Mouse (Mus musculus) R1 (cell line): Measurements from ENCODE around the gene Taf4.
A peak's percentile ranks its signal among the peaks of the same experiment; 100 is the strongest.

ENCODE experiments used
- DNase-seq: peaks from one replicate; pipeline ENCODE4 v3.0.0-alpha.2; 2018; ENCODE audit warnings: low read depth, low spot score

Gene Taf4

DNA sequence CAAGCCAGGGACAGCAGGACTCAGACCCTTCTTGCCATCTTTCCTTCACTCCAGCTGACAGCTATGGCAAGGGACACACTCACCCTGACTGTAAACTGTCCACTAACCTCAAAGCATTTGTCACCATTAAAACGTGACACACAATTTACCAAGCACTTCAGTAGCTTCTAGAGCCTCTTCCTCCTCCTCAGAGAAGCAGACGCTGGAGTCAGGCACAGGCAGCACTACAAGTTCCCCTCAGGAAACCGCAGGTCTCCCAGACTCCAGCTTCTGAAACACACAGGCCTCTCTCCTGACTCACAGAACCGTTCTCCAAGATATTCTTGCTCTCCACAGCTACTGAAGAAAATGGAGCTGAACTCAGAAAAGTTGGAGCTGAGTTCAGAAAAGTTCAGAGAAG lies 39.4 kb downstream of the Taf4 start:
- DNase-seq = no peak

DNA sequence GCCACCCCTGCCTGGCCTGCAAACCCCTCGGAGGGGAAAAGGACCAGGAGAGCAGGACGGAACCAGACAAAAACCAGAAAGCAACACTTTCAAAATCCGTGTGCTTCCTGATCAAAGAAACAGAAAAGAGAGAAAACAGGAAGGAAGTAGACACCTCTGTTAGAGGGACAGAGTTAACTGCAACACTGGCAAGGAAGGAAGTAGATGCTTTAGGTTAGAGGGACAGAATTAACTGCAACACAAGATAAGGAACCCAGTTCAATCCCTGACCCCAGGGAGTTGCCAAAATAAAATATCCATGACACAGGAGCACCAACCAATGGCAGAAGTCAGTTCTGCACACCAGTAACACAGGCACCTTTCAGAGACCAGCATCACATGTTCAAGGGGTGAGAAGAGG lies 42.3 kb downstream of the Taf4 start:
- peak; percentile 23 for DNase-seq

DNA sequence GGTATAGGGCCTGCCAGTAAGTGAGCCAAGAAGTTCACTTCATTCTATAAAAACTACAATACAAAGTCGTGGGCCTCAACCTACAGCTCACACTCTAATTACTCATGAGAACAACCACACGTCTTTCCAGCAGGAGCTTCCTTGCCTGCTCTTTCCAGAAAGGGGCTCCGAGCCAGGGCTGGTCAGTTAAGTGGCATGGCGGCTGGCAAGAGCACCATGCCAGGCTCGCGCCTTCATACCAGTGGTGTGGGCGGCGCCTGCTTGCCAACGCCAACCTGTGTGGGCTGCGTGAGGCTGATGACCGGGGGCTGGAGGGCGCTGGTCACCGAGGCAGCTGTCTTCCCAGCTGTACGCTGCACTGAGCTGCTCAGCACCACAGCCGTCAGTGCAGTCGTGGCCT lies 44.7 kb downstream of the Taf4 start:
- DNase-seq = no peak

DNA sequence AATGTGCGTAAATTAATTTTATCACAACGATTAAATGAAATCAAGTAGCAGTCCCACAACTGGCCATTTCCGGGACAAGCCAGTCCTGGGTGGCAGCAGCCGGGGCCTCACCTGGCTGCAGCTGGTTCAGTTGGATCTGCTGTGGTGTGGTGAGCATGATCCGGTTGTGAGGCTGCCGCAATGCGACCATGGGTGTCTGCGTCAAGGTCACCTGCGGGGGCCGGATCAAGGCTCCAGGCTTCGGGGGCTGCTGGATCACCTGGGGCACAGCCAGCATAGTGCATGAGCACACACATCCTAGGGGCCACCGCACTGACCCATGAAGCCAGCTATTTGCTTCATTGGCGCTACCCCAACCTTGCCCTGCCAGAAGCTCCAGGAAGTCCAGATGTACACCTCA lies 47.3 kb downstream of the Taf4 start:
- DNase-seq = no peak

DNA sequence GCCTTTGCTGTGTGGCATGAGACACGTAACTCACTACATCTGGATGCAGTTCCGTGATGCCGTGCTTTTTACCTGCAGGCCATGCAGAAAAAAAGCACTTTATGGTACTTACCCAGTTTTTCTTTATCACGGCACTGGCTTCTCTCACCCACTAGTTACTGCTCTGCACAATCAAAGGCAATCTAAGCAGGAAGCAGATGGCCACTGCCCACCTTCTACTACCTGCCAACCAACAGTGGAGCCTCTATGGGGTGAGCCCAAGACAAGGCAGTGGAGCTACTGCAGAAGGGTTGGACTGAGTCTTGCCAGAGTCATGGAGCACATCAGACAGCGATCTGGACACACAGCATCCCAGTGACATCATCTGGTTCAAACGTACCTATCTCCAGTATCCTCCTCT lies 52.4 kb downstream of the Taf4 start:
- no peak for DNase-seq

DNA sequence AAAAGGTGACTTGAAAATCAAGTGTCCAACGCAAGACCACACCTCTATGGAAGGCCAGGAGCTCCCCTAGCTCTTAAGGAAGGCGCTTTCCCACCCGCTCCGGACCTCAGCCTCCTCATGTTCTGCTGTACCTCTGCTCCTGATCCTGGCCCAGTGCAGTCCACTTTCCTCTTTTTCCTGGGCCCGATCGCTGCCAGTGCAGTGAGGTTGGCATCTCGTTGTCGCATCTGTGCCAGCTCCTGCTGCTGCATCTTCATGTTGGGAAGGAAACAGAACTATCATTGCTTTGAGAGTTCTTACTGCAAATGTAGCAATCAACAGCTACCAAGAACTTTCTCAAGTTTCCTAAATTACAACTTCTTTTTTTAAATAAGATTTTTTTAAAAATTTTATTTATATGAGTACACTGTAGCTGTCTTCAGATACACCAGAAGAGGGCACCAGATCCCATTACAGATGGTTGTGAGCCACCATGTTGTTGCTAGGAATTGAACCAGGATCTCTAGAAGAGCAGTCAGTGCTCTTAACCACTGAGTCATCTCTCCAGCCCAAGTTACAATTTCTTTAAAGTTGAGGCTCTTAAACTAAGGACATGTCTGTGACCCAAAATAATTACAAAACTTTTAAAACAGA lies 55.3 kb downstream of the Taf4 start:
- no peak for DNase-seq

DNA sequence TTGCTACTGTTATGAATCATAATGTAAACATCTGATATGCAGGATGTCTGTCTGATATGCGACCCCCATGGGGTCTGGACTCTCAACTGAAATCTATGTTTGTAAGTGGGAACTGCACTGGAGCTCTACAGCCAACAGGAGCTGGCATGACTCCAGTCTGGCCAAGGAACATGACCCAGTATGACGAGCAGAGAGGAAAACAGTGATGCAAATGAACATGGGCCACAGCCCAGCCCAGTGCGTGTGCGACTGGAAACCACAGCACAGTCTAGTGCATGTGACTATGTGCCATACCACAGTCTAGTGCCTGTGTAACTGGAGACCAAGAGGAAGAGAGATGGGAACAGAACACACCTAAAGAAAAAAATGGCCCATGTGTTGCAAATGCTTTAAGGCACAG lies 56.4 kb downstream of the Taf4 start:
- no peak for DNase-seq

DNA sequence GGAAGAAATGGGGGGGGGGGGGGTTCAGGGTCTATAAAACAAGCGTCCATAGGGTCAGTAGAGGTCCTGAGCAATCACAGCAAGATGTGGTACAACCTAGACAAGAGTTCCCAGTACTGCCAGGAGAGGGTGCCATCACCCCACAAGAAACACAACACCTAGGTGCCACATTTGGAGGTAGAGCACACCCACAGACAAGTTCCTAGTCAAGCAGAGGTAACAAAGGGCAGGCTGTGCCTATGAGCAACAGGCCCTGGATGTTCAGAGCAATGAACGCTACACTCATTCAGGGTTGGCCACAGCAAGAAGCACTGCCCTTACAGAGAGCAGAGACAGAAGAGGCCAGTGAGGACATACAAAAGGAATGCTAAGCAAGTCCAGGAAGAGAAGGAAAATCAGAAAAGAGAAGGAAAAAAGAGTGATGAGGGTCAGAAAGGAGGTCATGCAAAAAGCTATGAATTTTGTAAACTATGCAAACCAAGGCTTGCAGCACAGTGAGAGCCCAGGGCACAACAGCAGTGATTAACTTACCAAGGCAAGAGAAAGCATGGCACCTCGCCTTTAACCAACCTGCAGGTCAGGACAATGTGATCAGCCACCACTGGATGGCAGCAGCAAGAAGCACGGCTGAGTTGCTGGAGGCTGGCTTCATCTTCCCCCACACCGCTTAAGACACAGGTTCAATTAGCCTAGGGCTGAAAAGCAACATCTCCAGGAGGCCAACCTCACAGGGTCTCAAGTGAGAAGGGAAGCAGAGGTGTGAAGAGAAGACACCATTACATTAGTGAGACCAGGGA lies 59.4 kb downstream of the Taf4 start:
- peak; percentile 72 for DNase-seq

DNA sequence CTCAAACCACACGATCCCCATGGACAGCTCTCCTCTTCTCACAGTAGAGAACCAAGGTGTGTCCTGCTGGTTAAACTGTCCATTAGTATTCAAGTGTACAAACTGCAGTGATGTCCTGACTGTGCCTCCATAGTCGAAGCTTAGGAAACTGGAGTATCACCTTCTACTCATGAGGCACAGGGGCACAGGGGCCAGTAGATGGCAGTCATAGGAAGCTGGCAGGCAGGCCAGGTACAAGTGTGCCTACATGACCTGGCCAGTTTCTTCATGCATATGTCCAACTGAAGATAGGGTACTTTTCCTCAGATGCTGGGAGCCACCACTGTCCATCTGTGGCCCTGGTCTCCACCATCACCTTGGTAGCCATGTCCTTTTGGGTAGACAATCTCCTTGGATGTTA lies 62.2 kb downstream of the Taf4 start:
- no peak for DNase-seq

DNA sequence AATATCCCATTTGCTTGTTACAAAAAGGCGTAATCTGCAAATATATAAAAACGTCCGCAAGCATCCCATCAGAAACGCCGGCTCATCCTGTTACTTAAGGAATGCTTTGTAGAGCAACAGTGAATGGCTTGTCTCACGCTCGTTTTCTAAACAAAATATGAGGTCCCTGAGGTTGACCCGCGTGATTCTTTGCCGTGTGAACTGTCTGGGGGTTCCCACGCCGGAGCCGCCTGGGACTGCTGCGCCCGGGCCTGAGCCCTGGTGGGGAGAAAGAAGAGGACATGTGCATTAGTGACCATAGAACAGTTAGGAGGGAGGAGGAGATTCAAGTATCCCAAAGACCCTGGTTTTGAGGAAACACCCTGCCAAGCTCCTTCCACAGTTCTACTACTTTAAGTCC lies 63.1 kb downstream of the Taf4 start:
- DNase-seq = no peak

DNA sequence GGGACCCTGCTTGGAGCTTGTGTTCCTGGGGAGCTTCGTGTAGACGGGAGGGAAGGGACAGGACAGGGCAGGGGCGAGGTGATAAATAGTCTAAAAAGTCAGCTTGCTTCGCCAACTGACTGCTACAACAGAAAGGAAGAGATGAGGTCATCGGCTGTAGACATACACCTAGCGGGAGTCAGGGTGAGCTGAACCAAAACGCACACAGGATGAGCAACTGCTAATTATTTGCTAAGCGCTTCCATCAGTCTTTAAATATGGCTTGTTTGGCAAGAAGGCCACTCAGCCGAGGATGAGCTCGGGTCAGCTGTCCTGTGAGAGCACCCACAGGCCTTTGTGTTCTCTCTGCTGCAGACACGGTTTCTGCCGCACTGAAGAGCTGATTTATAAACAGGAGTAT lies 63.5 kb downstream of the Taf4 start:
- no peak for DNase-seq

DNA sequence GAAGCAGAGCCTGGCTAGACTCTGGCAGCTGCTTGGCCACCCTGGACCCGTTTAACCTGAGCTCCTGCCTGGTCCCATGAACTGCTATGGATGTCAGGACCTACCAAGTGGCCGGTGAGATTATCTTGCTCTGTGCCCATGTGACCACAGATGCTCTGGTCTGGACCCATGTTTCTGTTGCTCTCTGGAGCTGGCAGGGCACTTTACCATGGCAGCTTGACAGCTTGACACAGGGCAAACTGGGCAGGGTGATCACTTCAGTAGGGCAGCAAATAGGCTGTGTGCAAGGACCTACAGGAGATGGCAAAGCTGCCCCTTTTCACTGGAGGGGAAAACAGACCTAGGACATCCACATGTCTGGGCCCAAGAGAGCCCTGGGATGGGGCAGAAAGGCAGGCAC lies 79.5 kb downstream of the Taf4 start:
- no peak for DNase-seq

DNA sequence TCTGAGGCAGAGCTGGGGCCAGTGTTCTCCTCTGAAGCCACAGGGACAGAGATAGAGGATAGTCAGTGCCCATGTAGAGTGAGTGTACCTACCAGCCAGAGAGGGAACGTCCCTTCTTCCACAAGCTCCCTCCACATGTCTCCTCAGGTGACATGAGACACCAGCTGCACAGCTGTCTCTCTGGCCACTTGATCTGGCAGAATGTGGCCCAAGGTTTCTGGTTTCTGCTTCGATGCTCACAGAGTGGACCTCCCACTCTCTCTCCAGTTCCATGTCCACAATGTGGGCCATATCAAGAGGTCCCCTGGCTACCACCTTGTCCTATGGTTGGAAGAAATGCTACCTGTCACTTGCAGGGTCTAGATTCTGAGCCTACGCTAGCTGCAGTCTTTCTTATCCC lies 85.4 kb downstream of the Taf4 start:
- no peak for DNase-seq

DNA sequence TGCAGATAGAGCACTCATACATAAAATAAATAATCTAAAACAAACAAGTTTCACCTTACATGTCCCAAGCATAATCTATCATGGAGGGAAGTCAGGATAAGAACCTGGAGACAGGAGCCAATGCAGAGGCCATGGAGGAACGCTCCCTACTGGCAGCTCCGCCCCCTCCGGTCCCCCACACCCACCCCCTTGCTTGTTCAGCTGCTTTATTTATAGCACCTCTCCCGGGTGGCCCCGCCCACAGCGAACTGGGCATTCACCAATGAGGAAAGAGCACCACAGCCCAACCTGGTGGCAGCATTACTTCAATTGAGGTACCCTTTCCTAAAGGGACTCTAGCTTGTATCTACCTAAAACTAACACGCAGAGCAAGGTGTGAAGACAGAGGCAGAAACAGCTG lies 91.9 kb downstream of the Taf4 start:
- peak; percentile 82 for DNase-seq

DNA sequence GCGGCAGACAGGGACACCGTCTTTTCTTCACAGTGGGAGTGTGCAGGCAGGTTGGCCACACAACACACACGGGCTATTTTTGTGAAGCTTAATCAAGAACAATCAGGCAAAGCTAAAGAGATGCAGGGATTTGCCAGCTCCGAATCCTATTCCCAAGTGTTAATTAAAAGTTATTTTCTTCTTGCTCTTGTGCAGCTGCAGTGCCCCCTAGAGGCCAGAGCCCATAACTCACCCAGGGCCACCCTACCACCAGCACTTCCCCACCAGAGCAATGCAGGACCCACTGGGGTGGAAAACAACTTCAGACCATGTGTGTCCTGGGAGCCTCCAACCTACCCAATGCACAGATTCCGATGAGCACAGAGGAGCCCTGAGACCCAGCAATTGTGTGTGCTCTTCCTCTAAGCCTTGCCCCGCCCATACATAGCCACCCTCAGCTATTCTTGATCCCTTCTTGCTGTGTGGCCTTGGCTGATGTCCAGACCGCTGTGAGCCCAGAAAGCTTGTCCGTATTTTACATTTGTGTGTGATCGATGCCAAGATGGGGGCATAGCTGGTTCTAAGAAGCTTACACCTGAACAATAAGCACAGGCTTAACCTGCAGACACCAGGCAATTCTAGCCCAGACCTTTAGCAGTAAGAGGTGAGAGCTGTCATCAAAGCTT lies 98.8 kb downstream of the Taf4 start:
- peak; percentile 64 for DNase-seq

DNA sequence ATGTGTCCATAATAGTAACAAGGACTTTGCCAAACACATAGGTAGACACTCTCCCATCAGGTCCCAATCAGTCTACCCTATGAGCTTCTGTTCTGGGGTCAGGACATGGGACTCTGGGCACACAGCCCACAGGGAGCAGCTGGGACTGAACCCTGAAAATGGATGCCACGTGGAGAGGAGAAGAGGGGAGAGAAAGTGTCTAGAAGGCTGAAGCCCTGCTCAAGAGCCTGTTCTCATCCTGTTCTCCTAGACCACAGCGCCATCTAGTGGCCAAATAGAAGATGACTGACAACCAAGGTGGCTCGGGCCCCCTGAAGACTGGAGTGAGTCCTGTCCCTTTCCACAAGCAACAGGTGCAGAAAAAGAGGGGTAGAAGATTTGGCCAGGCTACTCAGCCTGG lies 101.3 kb downstream of the Taf4 start:
- DNase-seq = peak; percentile 75

DNA sequence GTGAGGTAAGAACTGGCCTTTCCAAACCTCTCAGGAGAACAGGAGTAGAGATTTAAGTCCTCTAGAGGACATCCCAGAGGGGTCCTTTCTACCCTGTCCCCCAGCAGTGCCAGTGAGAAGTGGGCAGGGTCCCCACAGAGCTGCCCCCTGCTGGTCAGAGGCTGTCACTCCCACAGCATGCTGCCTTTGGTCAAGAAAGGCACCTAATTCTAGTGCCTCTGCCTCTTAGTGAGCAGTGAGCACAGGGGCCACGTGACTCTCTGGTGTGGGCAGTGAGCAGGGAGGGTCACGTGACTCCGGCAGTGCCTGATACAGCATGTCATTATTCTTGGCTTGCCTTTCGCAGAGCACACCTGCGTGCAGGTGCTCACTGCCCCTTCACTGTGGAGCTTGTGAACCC lies 103.1 kb downstream of the Taf4 start:
- DNase-seq = no peak

DNA sequence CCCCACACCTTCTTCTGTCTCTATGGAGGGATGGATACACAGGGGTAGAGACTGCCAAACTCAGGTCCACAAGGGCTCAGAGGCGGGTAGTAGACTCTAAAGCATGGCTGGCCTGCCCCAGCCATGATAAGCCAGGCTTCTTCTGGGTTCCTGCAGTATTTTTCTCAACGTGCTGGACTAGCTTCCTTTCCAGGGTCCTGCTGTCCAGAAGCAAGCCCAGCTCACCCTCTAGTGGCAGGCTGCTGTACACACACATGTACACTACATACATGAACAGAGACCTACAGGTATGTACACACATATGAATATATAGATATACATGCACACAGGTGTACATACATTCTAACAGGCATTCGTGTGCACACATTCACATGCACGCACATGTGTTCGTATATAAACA lies 103.7 kb downstream of the Taf4 start:
- DNase-seq = no peak

DNA sequence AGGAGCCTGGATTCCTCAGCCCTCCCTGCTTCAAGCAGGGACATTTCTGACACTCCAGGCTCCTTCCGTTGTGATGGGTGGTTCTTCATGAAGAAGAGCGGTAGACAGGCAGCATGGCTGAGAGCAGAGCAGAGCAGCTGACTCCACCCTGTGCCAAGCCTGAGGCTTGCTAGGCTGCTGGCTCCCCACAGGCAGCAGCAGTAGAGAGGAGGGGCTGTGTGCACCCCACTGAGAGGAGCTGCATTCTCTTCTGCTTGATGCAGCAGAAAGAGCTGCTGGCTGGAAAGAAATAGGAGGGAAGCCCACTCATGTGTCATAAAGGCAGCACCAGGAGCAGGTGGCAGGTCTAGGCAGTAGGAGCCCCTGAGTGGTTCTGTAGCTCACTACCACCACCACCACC lies 106.6 kb downstream of the Taf4 start:
- DNase-seq = peak; percentile 16

DNA sequence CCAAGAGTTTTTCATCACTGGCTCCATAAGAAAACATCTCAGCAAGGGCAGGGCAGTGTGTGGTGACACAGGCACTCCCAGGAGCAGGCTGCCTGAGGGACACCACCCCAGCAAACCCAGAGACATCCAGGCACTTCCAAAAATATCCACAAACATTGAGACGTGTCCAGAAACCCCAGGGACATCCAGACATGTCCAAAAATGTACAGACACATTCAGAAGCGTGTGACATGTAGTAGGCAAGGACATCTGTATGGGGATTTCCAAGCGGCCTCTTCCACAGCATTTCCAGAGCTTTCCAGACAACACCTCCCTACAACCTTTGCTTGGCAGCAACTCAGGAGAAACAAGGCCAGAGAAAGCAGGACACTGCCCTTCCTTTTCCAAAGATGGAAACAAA lies 108.8 kb downstream of the Taf4 start:
- DNase-seq = no peak

DNA sequence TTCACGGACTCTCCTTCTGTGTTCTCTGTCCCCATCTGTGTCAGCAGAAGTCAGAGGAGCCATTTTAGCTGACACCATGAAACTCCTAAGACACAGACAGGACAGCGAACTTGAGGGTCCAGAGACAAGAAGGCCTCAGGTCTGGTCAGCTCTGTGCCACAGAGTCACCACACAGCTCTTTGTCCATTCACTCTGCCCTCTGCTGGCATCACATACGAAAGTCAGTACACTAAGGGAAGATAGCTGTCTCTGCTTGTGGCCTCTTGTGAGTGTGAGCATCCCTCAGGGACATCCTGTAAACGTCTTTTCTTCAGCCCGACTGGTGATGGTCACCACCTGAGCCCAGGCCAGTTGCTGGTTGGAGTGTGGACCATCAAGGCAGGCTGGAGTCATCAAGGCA lies 111.3 kb downstream of the Taf4 start:
- no peak for DNase-seq

DNA sequence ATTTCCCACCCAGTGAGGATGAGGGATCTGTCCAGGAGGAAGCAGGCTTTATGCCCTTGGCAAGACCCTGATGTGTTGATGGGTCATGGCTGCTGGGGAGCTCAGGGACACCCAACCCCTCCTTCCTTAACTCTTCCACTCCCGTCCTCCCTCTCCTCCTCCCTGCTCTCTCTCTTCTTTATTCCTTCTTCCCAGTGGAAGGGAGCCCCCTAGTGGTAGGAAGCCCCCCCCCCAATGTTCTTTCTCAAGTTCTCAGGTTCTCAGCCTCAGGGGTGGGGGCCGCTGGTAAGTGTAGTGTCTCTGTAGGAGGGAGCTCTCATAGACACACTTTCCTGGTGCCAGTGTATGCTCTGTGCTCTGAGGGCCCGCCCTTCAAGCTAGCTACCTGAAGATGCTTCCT lies 113.2 kb downstream of the Taf4 start:
- peak; percentile 44 for DNase-seq

DNA sequence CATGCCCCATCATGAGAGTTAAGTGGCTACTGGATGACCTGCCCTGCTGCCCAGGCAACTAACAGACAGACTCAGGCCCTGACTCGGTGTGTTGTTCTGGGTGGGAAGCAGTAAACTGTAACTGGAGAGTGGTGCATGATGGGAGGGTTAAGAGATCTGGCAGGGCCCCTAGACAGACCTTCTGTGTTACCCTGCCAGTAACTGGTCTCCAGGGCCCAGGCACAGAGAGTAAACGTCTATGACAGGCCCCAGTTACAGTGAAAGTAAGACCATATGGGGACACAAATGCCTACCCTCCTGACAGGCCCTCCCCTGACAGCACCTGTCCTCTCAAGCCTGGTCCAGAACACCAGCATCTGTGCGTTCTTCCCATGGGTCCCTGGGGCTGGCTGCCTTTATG lies 113.8 kb downstream of the Taf4 start:
- no peak for DNase-seq
